16 mouse cellular contexts compared by ENCODE assay signal in genomic region chr19:42524703-42525102, GRCm38 (mm10).
"Had no signal": no experiment of that assay in that cellular context is flagged by ENCODE, and none has a peak within 500 bp of the region (broad histone marks: within the 10 kb centered on the region; RNA-seq: fewer than 3 reads in every experiment).

No protein-coding gene starts in this region.

- H3K27me3 ChIP-seq: neural tube, embryonic 13.5 days; neural tube, embryonic 15.5 days; stomach, embryonic 15.5 days had no signal

- DNase-seq: retina, postnatal 1 day; right cerebral cortex, adult 18-20 months; right cerebral cortex, postnatal 14 days; right cerebral cortex, postnatal 25 days; right cerebral cortex, postnatal 4 days; spleen, adult 18-20 months; thymus, adult 18-20 months; thymus, adult 2 months; thymus, postnatal 14 days; thymus, postnatal 25 days; thymus, postnatal 36 days; thymus, postnatal 4 days had no signal

- H3K4me3 ChIP-seq: neural tube, embryonic 13.5 days; neural tube, embryonic 15.5 days; stomach, embryonic 15.5 days had no signal

- H3K9me3 ChIP-seq: neural tube, embryonic 13.5 days; neural tube, embryonic 15.5 days; stomach, embryonic 15.5 days had no signal

- H3K9ac ChIP-seq: neural tube, embryonic 13.5 days; neural tube, embryonic 15.5 days; stomach, embryonic 15.5 days had no signal

- H3K36me3 ChIP-seq: neural tube, embryonic 13.5 days; neural tube, embryonic 15.5 days; stomach, embryonic 15.5 days had no signal

- H3K27ac ChIP-seq: neural tube, embryonic 13.5 days; neural tube, embryonic 15.5 days; stomach, embryonic 15.5 days; stomach, postnatal 0 days had no signal
